Mouse (Mus musculus): Measurements from ENCODE around the gene Prkcq. TPM values are rescaled to one million over a fixed set of nuclear protein-coding genes. Genes with fewer than 3 reads are reported as not detected.

Prkcq gene
- total RNA-seq, 4 experiments from 2014 or later, result 84.4 to 90.5 (median 86.1) TPM

GRCm38 (mm10) chr2:11186586-11186985, 14.7 kb downstream of the Prkcq start:
- DNase-seq (ENCODE audit: low spot score in 2 of 2), result no peak

GRCm38 (mm10) chr2:11187166-11187565, 15.3 kb downstream of the Prkcq start:
- no peak for DNase-seq (ENCODE audit: low spot score in 2 of 2)

- no peak for DNase-seq (ENCODE audit: low spot score in 2 of 2)
These were observed 16.4 kb downstream of the Prkcq start for GRCm38 (mm10) chr2:11188279-11188678.

- DNase-seq (ENCODE audit: low spot score in 2 of 2), result no peak
These were observed 17.4 kb downstream of the Prkcq start for GRCm38 (mm10) chr2:11189150-11189767.

- DNase-seq (ENCODE audit: low spot score in 2 of 2), result no peak
These were observed 20.6 kb downstream of the Prkcq start for GRCm38 (mm10) chr2:11192281-11193098.

GRCm38 (mm10) chr2:11193099-11193618, 21.3 kb downstream of the Prkcq start:
- no peak for DNase-seq (ENCODE audit: low spot score in 2 of 2)

GRCm38 (mm10) chr2:11194732-11195340, 22.9 kb downstream of the Prkcq start:
- DNase-seq (ENCODE audit: low spot score in 2 of 2), result no peak

- DNase-seq (ENCODE audit: low spot score in 2 of 2), result no peak
These were observed 24.2 kb downstream of the Prkcq start for GRCm38 (mm10) chr2:11196071-11196470.

GRCm38 (mm10) chr2:11196952-11197559, 25.1 kb downstream of the Prkcq start:
- DNase-seq (ENCODE audit: low spot score in 2 of 2), result no peak

GRCm38 (mm10) chr2:11199624-11200023, 27.7 kb downstream of the Prkcq start:
- DNase-seq (ENCODE audit: low spot score in 2 of 2), result no peak

- DNase-seq (ENCODE audit: low spot score in 2 of 2), result no peak
These were observed 30.9 kb downstream of the Prkcq start for GRCm38 (mm10) chr2:11202841-11203240.

- DNase-seq (ENCODE audit: low spot score in 2 of 2), result no peak
These were observed 31.4 kb downstream of the Prkcq start for GRCm38 (mm10) chr2:11203261-11203660.

GRCm38 (mm10) chr2:11204232-11204631, 32.3 kb downstream of the Prkcq start:
- no peak for DNase-seq (ENCODE audit: low spot score in 2 of 2)

GRCm38 (mm10) chr2:11204961-11205360, 33.1 kb downstream of the Prkcq start:
- no peak for DNase-seq (ENCODE audit: low spot score in 2 of 2)

- no peak for DNase-seq (ENCODE audit: low spot score in 2 of 2)
These were observed 33.8 kb downstream of the Prkcq start for GRCm38 (mm10) chr2:11205720-11206119.

- DNase-seq (ENCODE audit: low spot score in 2 of 2), result no peak
These were observed 36.4 kb downstream of the Prkcq start for GRCm38 (mm10) chr2:11208263-11208662.

GRCm38 (mm10) chr2:11209335-11209734, 37.4 kb downstream of the Prkcq start:
- no peak for DNase-seq (ENCODE audit: low spot score in 2 of 2)

GRCm38 (mm10) chr2:11210241-11210916, 38.5 kb downstream of the Prkcq start:
- DNase-seq (ENCODE audit: low spot score in 2 of 2), result no peak

GRCm38 (mm10) chr2:11211961-11212562, 40.2 kb downstream of the Prkcq start:
- no peak for DNase-seq (ENCODE audit: low spot score in 2 of 2)

GRCm38 (mm10) chr2:11216421-11216820, 44.5 kb downstream of the Prkcq start:
- DNase-seq (ENCODE audit: low spot score in 2 of 2), result no peak

- no peak for DNase-seq (ENCODE audit: low spot score in 2 of 2)
These were observed 44.9 kb downstream of the Prkcq start for GRCm38 (mm10) chr2:11216847-11217246.

Data from gastrocnemius, adult 8-10 months (tissue).